Mouse (Mus musculus): ENCODE data around the gene Zbtb37.

Gene Zbtb37

GRCm38 (mm10) chr1:161034435-161035280 is at the start of gene Zbtb37:
TSS of gene Zbtb37 (minus strand) at chr1:161034849.
- DNase-seq = peak; percentile 99

DNA sequence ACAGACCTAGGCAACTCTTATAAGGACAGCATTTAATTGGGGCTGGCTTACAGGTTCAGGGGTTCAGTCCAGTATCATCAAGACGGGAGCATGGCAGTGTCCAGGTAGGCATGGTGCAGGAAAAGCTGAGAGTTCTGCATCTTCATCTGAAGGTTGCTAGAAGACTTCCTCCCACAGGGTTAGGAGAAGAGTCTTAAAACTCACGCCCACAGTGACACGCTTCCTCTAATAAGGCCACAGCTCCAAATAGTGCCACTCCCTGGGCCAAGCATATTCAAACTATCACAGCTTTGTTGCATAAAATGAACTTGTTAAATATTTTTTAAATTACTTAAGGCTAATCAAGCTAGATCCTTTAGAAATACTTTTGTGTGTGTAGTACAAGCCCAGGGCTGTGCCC is 42.6 kb upstream of the Zbtb37 start:
- DNase-seq = no peak

DNA sequence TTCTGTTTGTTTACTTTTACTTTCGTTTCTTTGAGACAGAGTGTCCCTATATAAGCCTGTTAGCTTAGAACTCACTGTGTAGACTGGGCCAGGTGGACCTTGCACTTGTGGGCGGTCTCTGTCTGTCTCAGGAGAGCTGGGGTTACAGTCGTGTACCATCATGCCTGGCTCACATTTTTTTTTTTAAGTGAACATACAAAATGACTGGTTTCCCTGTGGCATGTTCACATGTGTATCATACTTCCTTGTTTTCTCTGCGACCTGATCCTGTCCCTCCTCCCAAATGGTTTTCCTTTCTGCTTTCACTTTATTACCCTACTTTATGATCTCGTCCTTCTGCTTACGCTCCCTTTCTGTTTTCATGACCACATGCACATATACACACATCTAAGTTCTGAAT is 41.6 kb upstream of the Zbtb37 start:
- DNase-seq = peak; percentile 57

DNA sequence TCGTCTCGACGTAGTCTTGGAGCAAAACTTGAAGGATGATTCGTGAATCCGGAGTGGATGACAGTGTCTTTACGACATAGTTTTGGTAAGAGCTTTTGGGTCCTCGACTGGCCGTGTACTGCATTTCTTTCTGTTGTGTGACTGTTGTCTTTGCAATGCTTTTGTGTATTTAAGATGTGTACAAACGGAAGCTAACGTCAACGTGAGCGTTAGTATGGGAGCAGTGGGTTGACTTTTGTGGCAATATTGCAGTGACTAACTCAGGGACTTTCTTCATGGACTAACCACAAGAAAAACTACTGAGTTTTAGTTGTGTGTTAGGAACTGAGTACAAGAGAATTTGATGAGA is 36.6 kb upstream of the Zbtb37 start:
- no peak for DNase-seq

DNA sequence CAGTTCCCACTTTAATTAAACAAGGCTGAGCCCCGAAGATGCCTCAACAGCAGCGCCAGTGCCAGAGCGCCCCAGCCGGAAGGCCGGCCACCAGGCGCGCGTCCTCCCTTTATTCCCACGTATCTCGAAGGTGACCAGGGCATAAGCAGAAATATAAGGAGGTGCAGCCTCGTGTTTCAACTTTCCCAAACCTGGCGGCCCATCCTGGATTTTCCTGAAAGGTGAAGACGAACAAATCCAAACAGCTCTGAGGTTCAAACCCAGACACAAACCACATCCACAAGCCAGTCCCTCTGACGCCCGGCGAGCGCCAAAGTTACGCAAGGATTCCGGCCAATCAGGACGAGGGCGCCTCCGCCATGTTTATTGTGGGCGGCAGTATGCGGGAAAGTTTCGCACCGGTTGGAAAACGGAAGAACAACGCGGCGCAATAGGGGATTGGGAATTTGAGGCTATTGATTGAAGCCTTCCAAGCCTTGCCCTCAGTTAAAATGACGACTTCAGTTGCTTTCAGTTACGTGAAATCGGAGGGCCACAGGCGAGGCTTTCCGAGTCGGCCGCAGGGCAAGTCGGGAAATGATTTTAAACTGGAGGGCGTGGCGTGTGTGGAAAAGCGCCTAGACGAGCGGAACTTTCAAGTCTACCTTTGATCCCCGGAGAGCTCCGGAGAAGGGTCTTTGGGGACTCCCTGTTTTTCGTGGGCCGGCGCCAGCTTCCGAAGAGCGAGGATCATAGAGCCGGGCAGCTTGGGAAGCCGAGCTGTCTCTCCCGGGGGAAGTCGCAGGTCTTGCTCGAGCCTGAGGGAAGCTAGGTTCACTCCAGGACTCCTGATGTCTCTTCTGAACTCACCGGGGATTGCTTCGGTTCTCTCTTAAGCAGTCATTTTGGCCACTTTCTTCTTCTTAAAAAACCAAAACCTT is 36.0 kb upstream of the Zbtb37 start, which contains the start of the genes Dars2 and Cenpl:
TSS of gene Dars2 (minus strand) at position 307 of the 920 bp plus-strand sequence.
TSS of gene Cenpl (plus strand) at position 362 of the 920 bp plus-strand sequence.
- DNase-seq = peak; percentile 97

DNA sequence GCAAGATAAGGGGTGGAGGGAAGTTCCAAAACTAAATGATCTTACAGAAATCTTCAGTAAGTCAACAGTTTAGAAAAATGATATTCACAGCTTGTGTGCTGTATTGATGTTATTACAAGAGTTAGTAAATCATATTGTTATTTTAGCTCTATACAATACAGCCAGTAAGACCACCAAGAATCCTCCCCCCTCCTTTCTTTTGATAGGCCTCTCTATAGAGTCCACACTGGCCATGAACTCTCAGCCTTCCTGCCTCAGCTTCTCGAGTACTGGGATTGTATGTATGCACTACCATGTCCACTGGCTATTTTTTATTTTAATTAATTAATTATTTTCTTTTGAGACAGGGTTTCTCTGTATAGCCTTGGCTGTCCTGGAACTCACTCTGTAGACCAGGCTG is 28.7 kb upstream of the Zbtb37 start:
- DNase-seq = no peak

DNA sequence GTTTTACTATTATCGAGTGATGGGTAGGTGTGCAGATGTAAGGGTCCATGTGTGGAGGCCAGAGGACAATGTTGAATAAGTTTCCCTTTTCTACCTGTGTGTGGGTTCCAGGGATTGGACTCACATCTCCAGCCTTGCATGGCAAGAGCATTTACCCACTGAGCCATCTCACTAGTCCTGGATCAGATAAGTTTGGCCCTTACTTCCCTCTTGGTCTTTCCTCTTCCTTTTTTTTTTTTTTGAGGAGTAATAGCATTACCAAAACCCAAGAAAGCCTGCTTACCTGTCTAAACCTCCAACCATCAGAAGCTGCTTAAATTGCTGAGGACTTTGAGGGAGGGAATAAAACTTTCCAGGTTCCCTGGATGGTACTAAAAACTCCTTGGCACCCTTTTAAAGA is 22.5 kb upstream of the Zbtb37 start:
- DNase-seq = no peak

GRCm38 (mm10) chr1:161046972-161047371 is 12.3 kb upstream of the Zbtb37 start:
- no peak for DNase-seq

DNA sequence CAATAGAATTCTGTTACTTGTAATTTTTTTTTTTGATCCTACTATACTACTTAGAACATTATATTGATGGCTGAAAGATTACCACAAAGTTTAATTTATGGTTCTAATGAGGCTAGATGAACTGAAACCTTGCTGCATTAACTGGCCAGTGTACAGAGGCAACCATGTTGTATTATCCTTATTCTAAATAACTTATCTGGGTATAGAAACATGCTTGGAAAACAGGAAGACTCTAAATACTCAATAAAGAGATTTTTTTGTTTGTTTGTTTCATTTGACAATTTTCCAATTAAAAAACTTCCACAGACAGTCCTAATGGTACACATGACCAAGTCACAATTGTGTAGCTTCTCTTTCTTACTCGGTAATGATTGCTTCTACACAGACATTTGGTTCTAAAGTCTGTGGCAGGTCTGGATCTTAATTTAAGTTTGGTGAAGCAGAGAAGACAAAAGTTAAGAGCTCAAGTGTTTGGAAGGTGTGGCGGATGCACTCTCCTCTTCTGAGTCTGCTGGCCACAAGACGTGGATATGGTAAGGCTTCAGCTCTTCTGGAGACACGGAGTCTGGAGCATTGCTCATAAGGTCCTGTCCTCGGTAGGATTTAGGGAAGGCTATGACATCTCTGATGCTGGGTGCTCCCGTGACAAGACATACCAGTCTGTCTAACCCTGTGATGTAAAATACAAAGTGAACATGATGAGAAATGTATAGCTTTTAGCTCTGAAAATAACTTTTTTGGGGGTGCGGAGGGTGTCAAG is 6.8 kb upstream of the Zbtb37 start:
- no peak for DNase-seq

- no peak for DNase-seq
These were observed 6.2 kb upstream of the Zbtb37 start for GRCm38 (mm10) chr1:161040855-161041254.

DNA sequence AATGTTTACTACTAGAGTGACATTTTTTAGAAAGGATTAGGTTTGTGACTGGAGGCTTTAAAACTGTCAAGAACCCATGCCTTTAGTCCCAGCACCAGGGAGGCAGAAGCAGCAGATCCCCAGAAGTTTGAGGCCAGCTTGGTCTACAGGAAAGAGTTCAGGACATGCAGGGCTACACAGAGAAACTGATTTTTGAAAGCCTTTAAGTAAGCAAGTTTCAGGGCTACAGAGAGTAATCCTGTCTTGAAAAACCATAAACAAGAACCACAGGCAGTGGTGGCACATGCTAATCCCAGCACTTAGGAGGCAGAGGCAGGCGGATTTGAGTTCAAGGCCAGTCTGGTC is 5.7 kb upstream of the Zbtb37 start:
- no peak for DNase-seq

DNA sequence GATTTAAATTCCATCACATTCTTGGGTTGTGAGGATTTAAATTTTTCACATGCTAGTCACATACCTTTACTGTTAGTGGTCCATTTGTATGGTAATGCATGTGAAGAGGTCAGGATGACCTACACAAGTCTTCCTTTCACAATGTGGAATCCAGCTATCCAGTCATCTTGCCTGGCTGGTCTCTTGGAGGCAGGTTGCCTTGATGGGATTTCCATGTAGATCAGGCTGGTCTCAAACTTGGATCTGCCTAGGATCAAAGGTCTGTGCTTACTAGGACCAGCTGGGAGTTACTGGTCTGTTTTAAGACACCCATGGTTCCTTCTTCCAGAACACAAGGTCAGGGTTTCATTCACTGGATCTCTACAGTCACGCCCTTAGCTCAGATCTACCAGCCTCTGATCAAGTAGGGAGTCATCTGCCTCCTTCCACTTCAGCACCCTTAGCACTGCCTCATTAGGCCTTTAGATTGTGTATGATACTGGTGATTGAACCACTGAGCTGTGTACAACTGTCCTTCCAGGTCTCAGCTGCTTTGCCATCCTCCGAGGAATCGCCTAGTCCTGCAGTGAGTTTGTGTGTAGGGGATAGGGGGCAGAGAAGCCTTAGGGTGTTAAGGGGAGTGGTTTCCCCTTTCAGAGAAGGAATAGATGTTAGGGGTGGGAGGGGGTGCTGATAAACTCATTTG is 5.2 kb upstream of the Zbtb37 start:
- no peak for DNase-seq

DNA sequence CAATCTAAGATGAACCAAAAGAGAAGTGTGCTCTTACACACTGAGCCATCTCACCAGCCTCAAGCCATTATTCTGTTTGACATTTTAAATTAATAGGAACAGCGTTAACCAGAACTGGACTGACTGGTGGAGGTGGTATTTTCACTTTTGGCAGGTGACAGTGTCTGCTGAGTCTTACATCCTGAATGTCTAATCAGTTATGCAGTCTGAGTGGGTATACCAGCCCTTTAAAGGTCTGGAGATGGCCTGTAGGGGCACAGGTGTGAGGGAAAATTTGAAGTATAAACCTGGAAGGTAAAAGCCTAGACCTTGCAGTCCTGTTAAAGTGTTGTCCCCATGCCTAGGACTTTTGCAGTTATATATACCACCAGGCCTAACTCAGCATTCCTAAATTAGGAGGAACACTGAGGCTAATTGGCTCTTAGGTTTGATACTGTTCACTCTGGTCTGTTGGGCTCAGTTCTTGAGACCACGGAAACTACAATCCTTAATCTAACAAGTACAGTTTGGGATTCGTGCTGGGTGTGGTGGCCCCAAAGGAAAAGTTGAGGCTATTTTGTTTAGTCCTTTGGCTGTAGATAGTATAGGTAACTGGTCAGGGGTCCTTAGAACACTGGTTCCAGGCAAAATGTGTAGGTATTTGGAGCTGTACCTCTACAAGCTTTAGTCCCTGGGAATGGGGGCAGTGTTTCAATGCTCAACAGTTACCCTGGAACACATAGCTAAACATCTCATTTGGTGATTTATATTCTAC is 4.5 kb upstream of the Zbtb37 start:
- no peak for DNase-seq

DNA sequence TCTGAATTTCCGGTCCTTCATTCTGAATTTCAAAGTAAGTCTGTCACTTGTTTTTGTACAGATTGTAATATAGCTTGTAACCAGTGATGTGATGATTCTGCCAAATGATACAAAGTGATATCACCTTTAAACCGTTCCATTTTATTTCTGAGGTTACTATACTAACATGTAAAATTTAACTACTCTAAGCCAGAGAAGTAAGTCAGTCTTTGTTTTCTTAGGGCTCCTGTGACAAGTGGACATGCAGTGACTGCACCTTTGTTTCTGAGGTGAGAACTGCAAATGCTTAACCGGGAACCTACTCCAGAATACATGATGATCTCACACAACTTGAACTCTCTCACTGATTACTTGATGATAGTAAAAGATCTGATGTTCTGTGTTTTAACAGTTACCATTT is 3.4 kb upstream of the Zbtb37 start:
- DNase-seq = no peak

GRCm38 (mm10) chr1:161037599-161037998 is 3.0 kb upstream of the Zbtb37 start:
- no peak for DNase-seq

- no peak for DNase-seq
These were observed 2.4 kb upstream of the Zbtb37 start for GRCm38 (mm10) chr1:161037026-161037425.

- no peak for DNase-seq
These were observed 1.8 kb upstream of the Zbtb37 start for GRCm38 (mm10) chr1:161036411-161036841.

- DNase-seq = no peak
These were observed 1.2 kb upstream of the Zbtb37 start for GRCm38 (mm10) chr1:161035786-161036404.

GRCm38 (mm10) chr1:161035281-161035785 is 684 bp upstream of the Zbtb37 start:
- no peak for DNase-seq

GRCm38 (mm10) chr1:161033856-161034434 is 704 bp downstream of the Zbtb37 start:
- DNase-seq = no peak

GRCm38 (mm10) chr1:161032345-161032744 is 2.3 kb downstream of the Zbtb37 start:
- no peak for DNase-seq

Data from kidney, adult 18-20 months (tissue).